ENCODE assay signal across 5 mouse cellular contexts in the genomic region with DNA sequence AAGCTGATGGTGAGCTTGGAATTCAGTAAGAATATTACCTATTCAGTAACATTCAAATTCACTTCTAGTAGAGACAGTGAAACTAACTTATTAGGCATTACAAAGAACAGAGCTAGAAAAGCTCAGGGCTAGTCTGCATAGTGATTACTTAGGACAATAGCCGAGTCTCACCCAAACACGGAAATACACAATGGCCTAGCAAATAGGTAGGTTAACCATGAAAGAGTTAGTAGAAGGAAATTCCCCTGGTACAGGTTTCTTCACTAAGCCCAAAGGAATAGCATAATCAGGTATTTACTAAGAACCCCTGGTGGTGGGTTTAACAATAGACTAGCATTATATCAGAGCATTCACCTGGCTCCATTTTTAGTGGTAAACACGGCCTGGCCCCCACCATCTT.
DNase-seq lines count a peak whose midpoint lies in the region; TF ChIP-seq lines count a peak whose summit lies in the region.
"Not testable (repeated sequence)": the region's sequence is repeated elsewhere in the genome, so short reads cannot be mapped to it uniquely, and the experiment has no call there.

No protein-coding gene starts in this region.

- not testable (repeated sequence) for TF ChIP-seq EP300 in ES-Bruce4 (IDR thresholded peaks at IDR 0.05; ENCODE audit: insufficient read depth, low read depth, low read length)

- not testable (repeated sequence) for TF ChIP-seq POLR2A in ES-Bruce4 (IDR thresholded peaks at IDR 0.05; ENCODE audit: insufficient read depth, low read length)

- peak overlapping the region; percentile 19; the same call in 1 of the 2 replicates for H3K27ac ChIP-seq in ES-Bruce4 (ENCODE audit: insufficient read depth, low read length)
- not testable (repeated sequence) for H3K27ac ChIP-seq in ES-E14 (ENCODE audit: insufficient read depth, low read depth, low read length, poor library complexity, severe bottlenecking)

- not testable (repeated sequence) for TF ChIP-seq CTCF in ES-Bruce4 (IDR thresholded peaks at IDR 0.05; ENCODE audit: low read depth, low read length)

- not testable (repeated sequence) for H3K9ac ChIP-seq in ES-Bruce4 (ENCODE audit: low read depth, poor library complexity, severe bottlenecking); ES-E14 (ENCODE audit: insufficient read depth, low read depth, low read length, poor library complexity, severe bottlenecking)

- not testable (repeated sequence) for H3K4me1 ChIP-seq in ES-Bruce4 (ENCODE audit: control insufficient read depth, insufficient read depth, low read length); ES-E14 (ENCODE audit: control insufficient read depth in 2 of 2, insufficient read depth in 2 of 2, low read length in 2 of 2, poor library complexity in 1 of 2)

- peak; percentile 69 for DNase-seq in ES-CJ7 (ENCODE audit: low read depth, low spot score)
- DNase-seq in ES-E14 (ENCODE audit: low read depth, low spot score) = peak; percentile 25
- DNase-seq in R1 (ENCODE audit: low read depth, low spot score) = peak; percentile 91
- peak; percentile 80 for DNase-seq in ZHBTc4 (ENCODE audit: low read depth, low spot score)

- not testable (repeated sequence) for H3K4me3 ChIP-seq in ES-Bruce4 (ENCODE audit: low read depth, low read length); ES-E14 (ENCODE audit: insufficient read depth in 1 of 2, low read depth in 1 of 2, low read length in 2 of 2, poor library complexity in 1 of 2, severe bottlenecking in 1 of 2)

- H3K36me3 ChIP-seq in ES-Bruce4 (ENCODE audit: control insufficient read depth, insufficient read depth, low read length, poor library complexity, severe bottlenecking); ES-E14 (ENCODE audit: control insufficient read depth, insufficient read depth, low read length, poor library complexity, severe bottlenecking): not testable (repeated sequence)

- H3K27me3 ChIP-seq in ES-Bruce4 (ENCODE audit: control insufficient read depth, insufficient read depth, low read length, poor library complexity, severe bottlenecking) = not testable (repeated sequence)

- not testable (repeated sequence) for H3K9me3 ChIP-seq in ES-Bruce4 (replicated peaks; ENCODE audit: control insufficient read depth, insufficient read depth, low read length, poor library complexity, severe bottlenecking); ES-E14 (ENCODE audit: control insufficient read depth, insufficient read depth, low read depth, low read length)

- in situ Hi-C loops in ES-E14 (cut with MboI; ENCODE audit: low sequenced_read_pairs in 2 of 2, unreplicated experiment in 2 of 2) = not testable (repeated sequence)

Comparison
In these comparisons a context has a peak if more than half of its experiments do, and no peak if none do; other contexts are left out.
1. DNase-seq: peak in every context shown above with its lines; median percentile 91 in R1; 80 in ZHBTc4; 69 in ES-CJ7; 25 in ES-E14.